Mouse (Mus musculus) layer of hippocampus, adult 8-10 months (tissue): ENCODE measurements around the gene Cnmd. TPM values are rescaled to one million over a fixed set of nuclear protein-coding genes. Genes with fewer than 3 reads are reported as not detected.
A peak's percentile ranks its signal among the peaks of the same experiment; 100 is the strongest.

ENCODE experiments used
- DNase-seq, 2 experiments: peaks; one replicate each; pipeline ENCODE4 v3.0.0; 2022; ENCODE audit warnings: low spot score in 2 of 2
- total RNA-seq, 4 experiments: library from RNA; stranded (reverse); gene quantifications; 2 replicates each; pipeline ENCODE4 v1.2.4; 2022

Gene Cnmd
- total RNA-seq, 4 experiments from 2014 or later = 1.7 to 6.2 (median 3.7) TPM

GRCm38 (mm10) chr14:79645378-79645777 is 16.6 kb downstream of the Cnmd start:
- DNase-seq = no peak

GRCm38 (mm10) chr14:79642063-79642462 is 19.9 kb downstream of the Cnmd start:
- DNase-seq = no peak

GRCm38 (mm10) chr14:79636814-79637213 is 25.2 kb downstream of the Cnmd start:
- no peak for DNase-seq

GRCm38 (mm10) chr14:79633196-79633595 is 28.8 kb downstream of the Cnmd start:
- DNase-seq = no peak

GRCm38 (mm10) chr14:79632330-79632729 is 29.6 kb downstream of the Cnmd start:
- DNase-seq = no peak

GRCm38 (mm10) chr14:79621143-79621542 is 40.8 kb downstream of the Cnmd start:
- no peak for DNase-seq

- DNase-seq = no peak
Measured at GRCm38 (mm10) chr14:79619802-79620201, 42.2 kb downstream of the Cnmd start.

- peak in 1 of 2 experiments; percentile 21 for DNase-seq
Measured at GRCm38 (mm10) chr14:79617121-79617828, 44.7 kb downstream of the Cnmd start.

- DNase-seq = no peak
Measured at GRCm38 (mm10) chr14:79608286-79608685, 53.7 kb downstream of the Cnmd start.

GRCm38 (mm10) chr14:79607352-79607751 is 54.6 kb downstream of the Cnmd start:
- no peak for DNase-seq

- peak; percentile 41 to 51 for DNase-seq
Measured at GRCm38 (mm10) chr14:79606867-79607266, 55.1 kb downstream of the Cnmd start.

GRCm38 (mm10) chr14:79606392-79606791 is 55.6 kb downstream of the Cnmd start:
- DNase-seq = no peak

- no peak for DNase-seq
Measured at GRCm38 (mm10) chr14:79605881-79606280, 56.1 kb downstream of the Cnmd start.

GRCm38 (mm10) chr14:79596602-79597001 is 65.4 kb downstream of the Cnmd start:
- no peak for DNase-seq

- DNase-seq = no peak
Measured at GRCm38 (mm10) chr14:79594069-79594468, 67.9 kb downstream of the Cnmd start.

GRCm38 (mm10) chr14:79591611-79592010 is 70.4 kb downstream of the Cnmd start:
- no peak for DNase-seq

GRCm38 (mm10) chr14:79590916-79591315 is 71.1 kb downstream of the Cnmd start:
- DNase-seq = no peak

- no peak for DNase-seq
Measured at GRCm38 (mm10) chr14:79589401-79589800, 72.6 kb downstream of the Cnmd start.

- no peak for DNase-seq
Measured at GRCm38 (mm10) chr14:79588534-79588951, 73.4 kb downstream of the Cnmd start.

- no peak for DNase-seq
Measured at GRCm38 (mm10) chr14:79587852-79588229, 74.1 kb downstream of the Cnmd start.
